Mouse (Mus musculus): ENCODE measurements around the gene Rcor2. TPM values are rescaled to one million over a fixed set of nuclear protein-coding genes. Genes with fewer than 3 reads are reported as not detected.

The Rcor2 gene
- 8.4 and 10.2 TPM in 2 replicates for polyA plus RNA-seq (2014; fragmentation: Nextera tagmentation; extraction: Ambion mirVana)

DNA sequence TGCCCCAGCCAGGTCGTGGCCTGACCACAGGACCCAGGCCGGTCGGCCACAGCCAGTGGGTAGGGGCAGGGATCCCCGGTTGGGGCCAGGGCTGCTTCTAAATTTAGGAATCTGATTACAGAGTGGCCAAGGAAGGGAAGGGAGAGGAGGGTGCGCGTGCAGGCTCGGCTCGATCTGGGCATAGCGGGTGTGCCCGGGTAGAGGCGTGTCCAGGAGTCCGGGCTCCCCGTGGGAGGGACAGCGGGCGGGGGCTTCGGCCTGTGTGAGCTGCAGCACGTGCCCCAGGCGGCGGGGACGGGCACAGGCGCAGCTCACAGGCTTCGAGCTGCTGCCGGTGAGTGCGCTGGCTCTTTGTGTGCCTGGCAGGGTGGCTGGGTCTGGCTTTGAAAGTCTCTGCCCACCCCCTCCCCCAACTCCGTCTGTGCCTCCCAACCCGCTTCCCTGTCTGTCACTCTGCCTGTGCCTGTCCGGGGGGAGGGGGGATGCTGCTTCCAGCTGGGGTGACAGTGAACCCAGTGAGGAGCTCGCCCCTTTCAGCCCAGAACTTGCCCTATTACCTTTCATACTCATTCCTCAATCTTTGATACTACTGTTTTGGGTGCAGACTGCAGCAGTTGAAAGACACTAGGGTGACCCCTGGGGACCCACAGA, at the start of gene Rcor2:
Gene Rcor2, plus strand, starts transcription at position 235 of the 651 bp plus-strand sequence.
- H3K9me3 ChIP-seq (ENCODE audit: control insufficient read depth, low read depth, low read length) = no peaks in the 10 kb centered on the region; the same call in 1 of the 2 replicates
- H3K4me2 ChIP-seq (replicated peaks; ENCODE audit: low read depth, low read length) = peak within 1 kb of the TSS; percentile 87
- H3K27me3 ChIP-seq (ENCODE audit: control insufficient read depth, insufficient read depth, low read length) = no peaks in the 10 kb centered on the region
- ATAC-seq (ENCODE audit: insufficient number of reproducible peaks, insufficient read depth, low FRiP score, low read depth) = peak; percentile 66
- H3K4me3 ChIP-seq (ENCODE audit: low read depth, low read length) = peak within 1 kb of the TSS; percentile 87
- peaks cover 48% of the 10 kb centered on the region for H3K4me1 ChIP-seq (ENCODE audit: control insufficient read depth, insufficient read depth, low read length)
- H3K9ac ChIP-seq (replicated peaks; ENCODE audit: low read depth, low read length) = peak within 1 kb of the TSS; percentile 87
- H3K27ac ChIP-seq (ENCODE audit: low read length) = peak within 1 kb of the TSS; percentile 94
- WGBS = 5% methylated on average over 28 of the region's 28 CpGs
- peaks cover 9% of the 10 kb centered on the region for H3K36me3 ChIP-seq (ENCODE audit: control insufficient read depth, insufficient read depth, low read length)

DNA sequence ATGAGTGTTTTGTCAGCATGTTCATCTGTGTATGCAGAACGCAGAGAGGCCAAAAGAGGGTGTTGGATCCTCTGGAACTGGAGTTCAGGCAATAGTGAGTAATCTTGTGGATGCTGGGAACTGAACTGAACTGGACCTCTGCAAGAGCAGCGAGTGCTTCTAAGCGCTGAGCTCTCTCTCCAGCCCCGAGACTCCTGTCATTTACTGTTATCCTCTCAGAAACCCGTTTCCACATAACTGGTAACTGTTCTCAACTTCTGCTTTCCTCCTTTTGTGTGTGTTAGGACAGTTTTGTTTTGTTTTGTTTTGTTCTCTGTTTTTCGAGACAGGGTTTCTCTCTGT, 49.2 kb upstream of the Rcor2 start:
- Histone ChIP-seq H3K4me2 (replicated peaks; ENCODE audit: low read depth, low read length) (peak overlapping the region; percentile 42), H3K27ac (ENCODE audit: low read length) (no peak overlapping the region), H3K4me3 (ENCODE audit: low read depth, low read length) (peak overlapping the region; percentile 65), H3K9ac (replicated peaks; ENCODE audit: low read depth, low read length) (no peak overlapping the region), H3K9me3 (ENCODE audit: control insufficient read depth, low read depth, low read length) (no peaks in the 10 kb centered on the region), H3K4me1 (ENCODE audit: control insufficient read depth, insufficient read depth, low read length) (peaks cover 21% of the 10 kb centered on the region), H3K36me3 (ENCODE audit: control insufficient read depth, insufficient read depth, low read length) (peaks cover 19% of the 10 kb centered on the region), H3K27me3 (ENCODE audit: control insufficient read depth, insufficient read depth, low read length) (no peaks in the 10 kb centered on the region)
- ATAC-seq (ENCODE audit: insufficient number of reproducible peaks, insufficient read depth, low FRiP score, low read depth) = no peak
- 8% methylated on average over 6 of the region's 6 CpGs for WGBS

DNA sequence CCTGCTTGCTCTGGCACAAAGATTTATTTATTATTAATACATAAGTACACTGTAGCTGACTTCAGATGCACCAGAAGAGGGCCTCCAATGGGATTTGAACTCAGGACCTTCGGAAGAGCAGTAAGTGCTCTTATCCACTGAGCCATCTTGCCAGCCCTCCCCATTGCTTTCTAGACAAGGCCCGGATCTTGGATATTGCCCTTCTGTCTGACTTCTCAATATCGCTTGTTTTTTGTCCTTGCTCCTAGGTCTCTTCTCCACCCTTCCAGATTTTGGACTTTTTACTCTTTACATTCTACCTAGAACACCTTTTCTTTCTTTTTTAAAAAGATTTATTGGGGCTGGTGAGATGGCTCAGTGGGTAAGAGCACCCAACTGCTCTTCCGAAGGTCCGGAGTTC, 48.4 kb upstream of the Rcor2 start:
- H3K27ac ChIP-seq (ENCODE audit: low read length) = no peak overlapping the region
- 93% methylated on average over 5 of the region's 5 CpGs for WGBS
- H3K4me3 ChIP-seq (ENCODE audit: low read depth, low read length) = no peak overlapping the region
- no peaks in the 10 kb centered on the region for H3K27me3 ChIP-seq (ENCODE audit: control insufficient read depth, insufficient read depth, low read length)
- H3K9me3 ChIP-seq (ENCODE audit: control insufficient read depth, low read depth, low read length) = no peaks in the 10 kb centered on the region
- H3K4me1 ChIP-seq (ENCODE audit: control insufficient read depth, insufficient read depth, low read length) = peaks cover 21% of the 10 kb centered on the region
- H3K9ac ChIP-seq (replicated peaks; ENCODE audit: low read depth, low read length) = no peak overlapping the region
- H3K4me2 ChIP-seq (replicated peaks; ENCODE audit: low read depth, low read length) = no peak overlapping the region
- ATAC-seq (ENCODE audit: insufficient number of reproducible peaks, insufficient read depth, low FRiP score, low read depth) = no peak
- peaks cover 18% of the 10 kb centered on the region for H3K36me3 ChIP-seq (ENCODE audit: control insufficient read depth, insufficient read depth, low read length)

GRCm38 (mm10) chr19:7222196-7222595, 44.9 kb upstream of the Rcor2 start:
- ATAC-seq (ENCODE audit: insufficient number of reproducible peaks, insufficient read depth, low FRiP score, low read depth) = no peak
- Histone ChIP-seq H3K4me3 (ENCODE audit: low read depth, low read length) (no peak overlapping the region), H3K9ac (replicated peaks; ENCODE audit: low read depth, low read length) (no peak overlapping the region), H3K36me3 (ENCODE audit: control insufficient read depth, insufficient read depth, low read length) (peaks cover 6% of the 10 kb centered on the region; the same call in 1 of the 2 replicates), H3K27ac (ENCODE audit: low read length) (no peak overlapping the region), H3K9me3 (ENCODE audit: control insufficient read depth, low read depth, low read length) (no peaks in the 10 kb centered on the region), H3K27me3 (ENCODE audit: control insufficient read depth, insufficient read depth, low read length) (no peaks in the 10 kb centered on the region), H3K4me2 (replicated peaks; ENCODE audit: low read depth, low read length) (no peak overlapping the region), H3K4me1 (ENCODE audit: control insufficient read depth, insufficient read depth, low read length) (0 out of 2 replicates have a peak, but pooled peaks cover 4% of the 10 kb centered on the region)
- WGBS = 84% methylated on average over 6 of the region's 6 CpGs

GRCm38 (mm10) chr19:7223488-7223887, 43.6 kb upstream of the Rcor2 start:
- no peak overlapping the region for H3K27ac ChIP-seq (ENCODE audit: low read length)
- H3K4me2 ChIP-seq (replicated peaks; ENCODE audit: low read depth, low read length) = no peak overlapping the region
- no peak overlapping the region for H3K9ac ChIP-seq (replicated peaks; ENCODE audit: low read depth, low read length)
- no peak overlapping the region for H3K4me3 ChIP-seq (ENCODE audit: low read depth, low read length)
- H3K4me1 ChIP-seq (ENCODE audit: control insufficient read depth, insufficient read depth, low read length) = no peaks in the 10 kb centered on the region
- no peak for ATAC-seq (ENCODE audit: insufficient number of reproducible peaks, insufficient read depth, low FRiP score, low read depth)
- H3K27me3 ChIP-seq (ENCODE audit: control insufficient read depth, insufficient read depth, low read length) = no peaks in the 10 kb centered on the region
- H3K9me3 ChIP-seq (ENCODE audit: control insufficient read depth, low read depth, low read length) = no peaks in the 10 kb centered on the region
- peaks cover 18% of the 10 kb centered on the region for H3K36me3 ChIP-seq (ENCODE audit: control insufficient read depth, insufficient read depth, low read length)

DNA sequence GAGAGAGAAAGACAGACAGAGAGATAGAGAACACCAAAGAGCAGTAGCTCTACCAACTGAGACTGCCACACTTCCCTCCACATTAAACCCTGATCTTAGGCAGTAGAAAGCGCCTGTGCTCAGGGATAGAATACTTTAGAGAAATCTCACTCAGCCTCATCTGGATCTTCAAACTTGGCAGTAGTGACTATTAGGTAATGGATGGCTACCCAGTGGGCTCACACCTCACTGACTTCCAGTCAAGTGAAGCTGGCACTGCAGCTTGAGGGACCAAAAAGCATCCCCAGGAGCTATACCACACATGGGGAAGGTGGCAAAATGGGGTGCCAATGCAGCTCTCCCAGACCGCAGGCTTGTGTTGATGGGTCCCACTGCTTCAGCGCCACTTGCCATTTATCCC, 42.9 kb upstream of the Rcor2 start:
- WGBS = 92% methylated on average over 3 of the region's 3 CpGs
- H3K27me3 ChIP-seq (ENCODE audit: control insufficient read depth, insufficient read depth, low read length) = no peaks in the 10 kb centered on the region
- peaks cover 23% of the 10 kb centered on the region for H3K36me3 ChIP-seq (ENCODE audit: control insufficient read depth, insufficient read depth, low read length)
- no peak overlapping the region for H3K4me3 ChIP-seq (ENCODE audit: low read depth, low read length)
- no peaks in the 10 kb centered on the region for H3K4me1 ChIP-seq (ENCODE audit: control insufficient read depth, insufficient read depth, low read length)
- ATAC-seq (ENCODE audit: insufficient number of reproducible peaks, insufficient read depth, low FRiP score, low read depth) = no peak
- H3K9ac ChIP-seq (replicated peaks; ENCODE audit: low read depth, low read length) = no peak overlapping the region
- no peaks in the 10 kb centered on the region for H3K9me3 ChIP-seq (ENCODE audit: control insufficient read depth, low read depth, low read length)
- no peak overlapping the region for H3K27ac ChIP-seq (ENCODE audit: low read length)
- H3K4me2 ChIP-seq (replicated peaks; ENCODE audit: low read depth, low read length) = no peak overlapping the region

- Histone ChIP-seq H3K36me3 (ENCODE audit: control insufficient read depth, insufficient read depth, low read length) (peaks cover 31% of the 10 kb centered on the region), H3K4me3 (ENCODE audit: low read depth, low read length) (no peak overlapping the region), H3K4me1 (ENCODE audit: control insufficient read depth, insufficient read depth, low read length) (no peaks in the 10 kb centered on the region), H3K9me3 (ENCODE audit: control insufficient read depth, low read depth, low read length) (no peaks in the 10 kb centered on the region), H3K4me2 (replicated peaks; ENCODE audit: low read depth, low read length) (no peak overlapping the region), H3K27ac (ENCODE audit: low read length) (no peak overlapping the region), H3K9ac (replicated peaks; ENCODE audit: low read depth, low read length) (no peak overlapping the region), H3K27me3 (ENCODE audit: control insufficient read depth, insufficient read depth, low read length) (no peaks in the 10 kb centered on the region)
- WGBS = 86% methylated on average over 9 of the region's 9 CpGs
- ATAC-seq (ENCODE audit: insufficient number of reproducible peaks, insufficient read depth, low FRiP score, low read depth) = no peak
Observed at GRCm38 (mm10) chr19:7225096-7225690, 41.9 kb upstream of the Rcor2 start.

GRCm38 (mm10) chr19:7226511-7226914, 40.6 kb upstream of the Rcor2 start:
- no peak overlapping the region for H3K4me3 ChIP-seq (ENCODE audit: low read depth, low read length)
- no peaks in the 10 kb centered on the region for H3K27me3 ChIP-seq (ENCODE audit: control insufficient read depth, insufficient read depth, low read length)
- no peak overlapping the region for H3K27ac ChIP-seq (ENCODE audit: low read length)
- no peaks in the 10 kb centered on the region for H3K9me3 ChIP-seq (ENCODE audit: control insufficient read depth, low read depth, low read length)
- no peaks in the 10 kb centered on the region for H3K4me1 ChIP-seq (ENCODE audit: control insufficient read depth, insufficient read depth, low read length)
- no peak overlapping the region for H3K9ac ChIP-seq (replicated peaks; ENCODE audit: low read depth, low read length)
- WGBS = 68% methylated on average over 6 of the region's 6 CpGs
- peak; percentile 51; the same call in 1 of the 2 replicates for ATAC-seq (ENCODE audit: insufficient number of reproducible peaks, insufficient read depth, low FRiP score, low read depth)
- H3K36me3 ChIP-seq (ENCODE audit: control insufficient read depth, insufficient read depth, low read length) = peaks cover 40% of the 10 kb centered on the region
- H3K4me2 ChIP-seq (replicated peaks; ENCODE audit: low read depth, low read length) = no peak overlapping the region

Data from stomach, embryonic 14.5 days (tissue).